Mouse (Mus musculus) heart, embryonic 14.5 days (tissue): ENCODE measurements around the gene Gm10282. TPM values are rescaled to one million over a fixed set of nuclear protein-coding genes. Genes with fewer than 3 reads are reported as not detected.

Experiments used
- ATAC-seq: fragments of 200-750 bp; cut with Nextera tagmentation; 2 replicates; pipeline ENCODE4 v1.8.0; 2017; ENCODE audit warnings: low read depth, moderate TSS enrichment; ENCODE audit not compliant: insufficient number of reproducible peaks, insufficient read depth, low FRiP score
- H3K27ac ChIP-seq, 2 experiments: fragments of 200-500 bp in 1 of 2; fragments of 300-500 bp in 1 of 2; sonication (generic) in 1 of 2; replicated peaks in 1 of 2; 2 replicates each; pipeline ENCODE4 v1.5.1; 2012 to 2014; ENCODE audit warnings: low read depth in 2 of 2, low read length in 2 of 2, control low read depth in 1 of 2, mild to moderate bottlenecking in 1 of 2, mixed read lengths in 1 of 2; ENCODE audit not compliant: control insufficient read depth in 1 of 2, insufficient read depth in 1 of 2
- H3K27me3 ChIP-seq: fragments of 300-500 bp; sonication (generic); 2 replicates; pipeline ENCODE4 v1.6.1; 2014; ENCODE audit warnings: mild to moderate bottlenecking, low read length, control low read depth; ENCODE audit not compliant: control insufficient read depth, insufficient read depth
- H3K36me3 ChIP-seq: fragments of 300-500 bp; sonication (generic); 2 replicates; pipeline ENCODE4 v1.6.1; 2014; ENCODE audit warnings: mild to moderate bottlenecking, control low read depth, low read length, mixed read lengths; ENCODE audit not compliant: control insufficient read depth, insufficient read depth
- H3K4me1 ChIP-seq, 2 experiments: fragments of 200-500 bp in 1 of 2; fragments of 300-500 bp in 1 of 2; sonication (generic) in 1 of 2; 2 replicates each; pipeline ENCODE4 v1.6.1; 2012 to 2014; ENCODE audit warnings: low read length in 2 of 2, control low read depth in 1 of 2, mixed read lengths in 1 of 2; ENCODE audit not compliant: control insufficient read depth in 2 of 2, insufficient read depth in 2 of 2
- H3K4me2 ChIP-seq: fragments of 300-500 bp; sonication (generic); 2 replicates; pipeline ENCODE4 v1.6.1; 2014; ENCODE audit warnings: mild to moderate bottlenecking, low read length
- H3K4me3 ChIP-seq, 2 experiments: fragments of 200-500 bp in 1 of 2; fragments of 300-500 bp in 1 of 2; sonication (generic) in 1 of 2; 2 replicates each; pipeline ENCODE4 v1.5.1; 2012 to 2014; ENCODE audit warnings: low read length in 2 of 2, mild to moderate bottlenecking in 2 of 2, control low read depth in 1 of 2, low read depth in 1 of 2, moderate library complexity in 1 of 2; ENCODE audit not compliant: control insufficient read depth in 1 of 2, insufficient read depth in 1 of 2
- H3K9ac ChIP-seq: fragments of 300-500 bp; sonication (generic); 2 replicates; pipeline ENCODE4 v1.6.1; 2014; ENCODE audit warnings: mild to moderate bottlenecking, low read length
- H3K9me3 ChIP-seq: fragments of 300-500 bp; sonication (generic); 2 replicates; pipeline ENCODE4 v1.6.1; 2016; ENCODE audit warnings: low read length, control low read depth; ENCODE audit not compliant: control insufficient read depth
- WGBS: fragments of 180-500 bp; shearing (Covaris S2); extraction: QIAGEN DNeasy Blood & Tissue Kit; methylation state at CpG from one replicate; pipeline ENCODE4 v1.1.7; 2014; 5-methylcytosine and 5-hydroxymethylcytosine counted together
- polyA plus RNA-seq: library from polyadenylated mRNA; unstranded; fragments of >200 nt; fragmentation: Nextera tagmentation; extraction: Ambion mirVana; gene quantifications from 2 replicates; pipeline ENCODE4 v1.2.1, GENCODE M21; 2014

The Gm10282 gene
- polyA plus RNA-seq, 1 experiment from 2014 or later, result 18.1 TPM

DNA sequence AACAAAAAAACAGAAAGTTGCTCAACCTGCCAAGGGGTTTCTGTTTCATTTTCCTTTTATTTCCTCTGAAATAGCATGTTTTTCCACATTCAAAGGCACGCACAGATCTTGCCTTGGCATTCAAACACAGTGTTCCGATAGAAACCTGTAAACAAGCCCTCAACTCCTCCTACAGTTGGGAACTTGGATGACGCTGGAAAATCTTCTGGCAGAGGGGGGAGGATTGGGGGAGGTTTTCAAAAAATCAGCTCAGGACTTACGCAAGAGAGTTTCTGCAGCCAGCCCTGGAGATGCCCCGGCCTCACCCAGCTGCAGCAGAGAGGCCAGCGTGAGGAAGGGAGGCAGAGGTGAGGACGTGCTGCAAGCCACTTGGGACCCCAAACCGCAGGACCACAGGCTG is 1.4 kb downstream of the Gm10282 start:
- Histone ChIP-seq H3K36me3 (no peaks in the 10 kb centered on the region), H3K9ac (no peak overlapping the region), H3K27ac (peak overlapping the region in 1 of 2 experiments; percentile 72; a peak in 2 of 4 replicates), H3K27me3 (no peaks in the 10 kb centered on the region), H3K4me1 (peaks cover 13 to 17% of the 10 kb centered on the region in 2 experiments), H3K4me2 (no peak overlapping the region), H3K4me3 (no peak overlapping the region), H3K9me3 (no peaks in the 10 kb centered on the region)
- 45% methylated on average over 8 of the region's 8 CpGs for WGBS
- peak; percentile 54; the same call in 1 of the 2 replicates for ATAC-seq

DNA sequence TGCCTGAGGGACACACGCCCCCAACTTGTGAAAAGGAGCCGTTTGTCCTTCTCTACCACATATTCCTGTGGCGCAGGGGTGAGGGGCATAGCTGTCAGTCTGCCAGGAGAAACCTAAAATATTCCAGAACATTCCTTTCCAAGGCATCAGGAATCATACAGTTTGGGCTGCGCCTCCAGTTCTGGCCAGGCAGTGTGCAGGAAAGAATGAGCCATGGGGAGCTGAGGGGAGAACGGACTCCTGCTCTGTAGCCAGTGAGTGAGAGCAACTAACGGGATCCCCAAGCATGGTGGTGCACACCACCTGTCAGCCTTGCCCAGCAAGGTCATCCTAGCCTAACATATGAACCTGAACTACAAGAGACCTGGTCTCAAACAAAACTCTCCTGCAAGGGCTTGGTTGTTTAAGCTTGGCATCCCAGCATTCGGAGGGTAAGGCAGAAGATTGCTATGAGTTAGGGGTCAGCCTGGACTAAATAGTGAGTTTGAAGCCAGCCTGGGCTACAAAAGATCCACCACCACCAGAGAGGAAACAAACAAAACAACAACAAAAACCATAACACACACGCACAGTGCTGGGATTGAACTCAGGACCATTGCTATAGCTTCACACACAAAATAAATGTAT is 2.0 kb downstream of the Gm10282 start:
- Histone ChIP-seq H3K36me3 (no peaks in the 10 kb centered on the region), H3K4me2 (no peak overlapping the region), H3K9ac (peak overlapping the region; percentile 45; the same call in 1 of the 2 replicates), H3K4me1 (peaks cover 12 to 14% of the 10 kb centered on the region in 2 experiments), H3K9me3 (no peaks in the 10 kb centered on the region), H3K27me3 (no peaks in the 10 kb centered on the region), H3K27ac (peak overlapping the region; percentile 72 to 78), H3K4me3 (no peak overlapping the region)
- ATAC-seq, result no peak; the same call in 1 of the 2 replicates
- 49% methylated on average over 8 of the region's 8 CpGs for WGBS

DNA sequence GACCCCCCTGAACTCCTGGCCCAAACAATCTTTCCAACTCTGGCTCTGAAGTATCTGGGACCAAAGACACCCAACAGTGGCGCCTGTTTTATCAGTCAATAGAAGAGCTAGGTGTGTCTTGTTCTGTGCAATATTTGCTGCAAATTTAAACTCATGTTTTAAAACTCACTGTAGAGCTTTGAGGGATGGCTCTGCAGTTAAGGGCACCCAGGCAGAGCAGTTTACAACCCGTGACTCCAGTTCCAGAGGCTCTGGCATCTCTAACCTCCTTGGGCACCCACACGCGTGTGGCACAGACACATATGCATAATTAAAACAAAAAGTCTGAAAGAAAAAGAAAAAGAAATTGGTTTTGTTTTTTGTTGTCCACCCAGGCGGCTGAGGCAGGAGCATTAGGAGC is 3.6 kb downstream of the Gm10282 start:
- 85% methylated on average over 5 of the region's 5 CpGs for WGBS
- Histone ChIP-seq H3K9me3 (no peaks in the 10 kb centered on the region), H3K36me3 (no peaks in the 10 kb centered on the region), H3K4me1 (peaks cover 10 to 13% of the 10 kb centered on the region in 2 experiments), H3K9ac (no peak overlapping the region), H3K4me2 (no peak overlapping the region), H3K27me3 (no peaks in the 10 kb centered on the region), H3K27ac (no peak overlapping the region; a peak in 1 of 4 replicates), H3K4me3 (no peak overlapping the region)
- no peak for ATAC-seq

DNA sequence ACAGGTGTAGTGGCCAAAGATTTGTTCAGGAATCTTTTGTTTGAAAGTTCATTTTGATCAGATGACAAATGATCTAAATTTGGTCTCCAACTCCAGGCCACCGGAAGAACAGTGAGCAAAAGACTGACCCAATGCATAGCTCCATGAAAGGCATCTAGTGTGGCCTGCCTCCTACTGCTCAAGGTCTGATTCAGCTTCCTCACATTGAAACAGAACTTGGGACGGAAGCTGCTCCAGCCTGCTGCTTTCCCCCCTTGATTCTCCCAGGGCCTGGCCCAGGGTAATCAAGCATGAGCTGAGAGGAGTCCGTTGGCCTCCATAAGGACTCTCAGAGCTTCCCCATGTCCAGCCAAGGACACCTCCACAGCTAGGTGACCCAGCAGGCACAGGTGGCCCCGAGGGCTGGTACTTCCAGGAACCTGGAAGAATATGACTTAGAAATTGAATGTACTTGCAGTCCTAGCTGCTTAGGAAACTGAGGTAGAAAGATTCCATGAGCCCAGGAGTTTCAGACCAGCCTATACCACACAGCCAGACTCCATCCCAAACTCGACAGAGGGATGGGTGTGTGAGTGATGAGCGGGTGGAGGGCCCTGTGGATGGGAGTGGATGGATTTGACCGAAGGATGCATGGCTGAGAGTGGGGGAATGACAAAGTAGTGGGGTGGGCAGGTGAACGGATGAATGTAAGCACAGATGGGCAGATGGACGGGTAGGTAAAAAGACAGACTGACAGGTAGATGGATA is 4.2 kb downstream of the Gm10282 start:
- H3K4me1 ChIP-seq, result peaks cover 16 to 18% of the 10 kb centered on the region in 2 experiments
- no peaks in the 10 kb centered on the region for H3K9me3 ChIP-seq
- no peak overlapping the region for H3K9ac ChIP-seq
- 75% methylated on average over 9 of the region's 9 CpGs for WGBS
- H3K36me3 ChIP-seq, result no peaks in the 10 kb centered on the region
- no peaks in the 10 kb centered on the region for H3K27me3 ChIP-seq
- peak overlapping the region; percentile 11 to 26; a peak in 3 of 4 replicates for H3K27ac ChIP-seq
- H3K4me2 ChIP-seq, result no peak overlapping the region
- no peak overlapping the region for H3K4me3 ChIP-seq
- ATAC-seq, result no peak

- no peak for ATAC-seq
- no peak overlapping the region for H3K4me3 ChIP-seq
- H3K27me3 ChIP-seq, result no peaks in the 10 kb centered on the region
- WGBS, result 100% methylated on average over 1 of the region's 1 CpGs
- H3K9me3 ChIP-seq, result no peaks in the 10 kb centered on the region
- H3K36me3 ChIP-seq, result no peaks in the 10 kb centered on the region
- H3K27ac ChIP-seq, result no peak overlapping the region
- no peak overlapping the region for H3K9ac ChIP-seq
- peaks cover 29 to 30% of the 10 kb centered on the region in 2 experiments for H3K4me1 ChIP-seq
- no peak overlapping the region for H3K4me2 ChIP-seq
Measured at GRCm38 (mm10) chr8:72298928-72299327, 6.1 kb downstream of the Gm10282 start.

GRCm38 (mm10) chr8:72296561-72296960 is 8.5 kb downstream of the Gm10282 start:
- H3K9ac ChIP-seq, result no peak overlapping the region
- no peaks in the 10 kb centered on the region for H3K9me3 ChIP-seq
- whole genome bisulfite sequencing, result 90% methylated on average over 8 of the region's 8 CpGs
- H3K27me3 ChIP-seq, result no peaks in the 10 kb centered on the region
- no peaks in the 10 kb centered on the region for H3K36me3 ChIP-seq
- no peak overlapping the region for H3K4me3 ChIP-seq
- H3K4me2 ChIP-seq, result no peak overlapping the region
- ATAC-seq, result no peak
- peaks cover 20 to 23% of the 10 kb centered on the region in 2 experiments for H3K4me1 ChIP-seq
- peak overlapping the region; percentile 94 to 96 for H3K27ac ChIP-seq

DNA sequence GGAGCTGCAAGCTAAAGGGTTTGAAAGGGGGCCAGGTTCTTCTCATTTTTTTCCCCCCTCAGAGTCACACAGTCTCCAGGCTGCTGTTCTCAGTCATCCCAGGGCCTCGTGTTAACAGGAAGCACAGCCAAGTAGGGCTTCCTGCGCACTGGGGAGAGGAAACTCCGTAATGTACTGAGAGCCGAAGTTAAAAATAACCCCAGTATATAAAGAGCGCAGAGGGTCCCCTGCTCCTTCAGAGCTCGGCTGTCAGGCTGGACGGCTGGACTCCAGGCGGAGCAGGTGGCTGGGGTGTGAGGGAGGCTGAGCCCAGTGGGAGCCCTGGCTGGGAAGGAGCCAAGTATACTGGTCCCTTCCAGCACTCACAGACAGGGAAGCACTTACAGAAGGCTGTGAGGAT is 9.4 kb downstream of the Gm10282 start:
- H3K4me2 ChIP-seq, result peak overlapping the region; percentile 34
- 3% methylated on average over 8 of the region's 8 CpGs for WGBS
- H3K9me3 ChIP-seq, result no peaks in the 10 kb centered on the region
- H3K9ac ChIP-seq, result peak overlapping the region; percentile 56
- H3K27ac ChIP-seq, result peak overlapping the region; percentile 94 to 96
- H3K27me3 ChIP-seq, result no peaks in the 10 kb centered on the region
- no peaks in the 10 kb centered on the region for H3K36me3 ChIP-seq
- no peak overlapping the region for H3K4me3 ChIP-seq
- H3K4me1 ChIP-seq, result peaks cover 17 to 23% of the 10 kb centered on the region in 2 experiments
- ATAC-seq, result peak; percentile 95
